Mouse (Mus musculus) bone marrow, adult 2 months (tissue): ENCODE results near the gene Paf1.

Experiments
- CTCF ChIP-seq: fragments of 200-500 bp; IDR thresholded peaks from 2 replicates; pipeline ENCODE4 v1.5.1; 2011; ENCODE audit warnings: low read length, control low read depth; ENCODE audit not compliant: control insufficient read depth, insufficient read depth
- POLR2A ChIP-seq: fragments of 200-500 bp; IDR thresholded peaks from 2 replicates; pipeline ENCODE4 v1.6.1; 2011; ENCODE audit warnings: low read depth, mild to moderate bottlenecking, control low read depth, low read length, borderline replicate concordance; ENCODE audit not compliant: control insufficient read depth

GRCm38 (mm10) chr7:28390331-28390730 lies 2.4 kb upstream of the Paf1 start:
- TF ChIP-seq CTCF (no peak), POLR2A (no peak)
